Mouse (Mus musculus): ENCODE measurements around the gene Insm1.

GRCm38 (mm10) chr2:146254387-146254786 lies 32.7 kb downstream of the Insm1 start:
- TF ChIP-seq EP300 (IDR thresholded peaks at IDR 0.05; ENCODE audit: low read depth) (no peak), CTCF (IDR thresholded peaks at IDR 0.05; ENCODE audit: low read depth) (no peak)

All from heart, postnatal 0 days (tissue).